Mouse (Mus musculus) sigmoid colon, adult 10 weeks (tissue): ENCODE results near the gene Zfp992. TPM values are rescaled to one million over a fixed set of nuclear protein-coding genes. Genes with fewer than 3 reads are reported as not detected.

ENCODE experiments used
- polyA plus RNA-seq: library from polyadenylated mRNA; stranded (reverse); fragments of 350-450 nt; fragmentation: Illumina TruSeq; extraction: RNeasy Lipid Tissue Mini Kit (QIAGEN cat#74804); gene quantifications from one replicate; pipeline ENCODE4 v1.2.3, GENCODE M21; 2014; ENCODE audit warnings: low read depth, low replicate concordance

Gene Zfp992
- 10.0 TPM for polyA plus RNA-seq

DNA sequence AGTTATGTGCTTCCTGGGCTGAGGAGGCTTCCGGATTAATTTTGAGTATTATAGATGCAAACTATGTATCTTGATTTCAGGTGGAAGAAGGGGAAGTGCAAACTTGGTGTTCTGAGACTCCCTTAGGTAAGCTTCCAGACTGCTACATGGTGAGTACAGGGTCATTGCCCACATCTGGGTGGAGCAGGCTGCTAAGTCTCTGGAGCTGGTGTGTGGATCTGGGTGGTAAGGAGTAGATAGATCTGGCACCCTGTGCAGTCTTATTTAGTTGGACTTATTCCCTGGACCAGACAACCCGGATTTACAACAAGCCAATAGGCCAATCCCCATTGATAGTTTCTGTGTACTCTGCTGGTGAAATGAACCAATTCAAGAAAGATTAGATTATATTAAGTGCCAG is at the start of gene Zfp992:
TSS of gene Zfp992 (plus strand) at position 74 of the 400 bp plus-strand sequence.

DNA sequence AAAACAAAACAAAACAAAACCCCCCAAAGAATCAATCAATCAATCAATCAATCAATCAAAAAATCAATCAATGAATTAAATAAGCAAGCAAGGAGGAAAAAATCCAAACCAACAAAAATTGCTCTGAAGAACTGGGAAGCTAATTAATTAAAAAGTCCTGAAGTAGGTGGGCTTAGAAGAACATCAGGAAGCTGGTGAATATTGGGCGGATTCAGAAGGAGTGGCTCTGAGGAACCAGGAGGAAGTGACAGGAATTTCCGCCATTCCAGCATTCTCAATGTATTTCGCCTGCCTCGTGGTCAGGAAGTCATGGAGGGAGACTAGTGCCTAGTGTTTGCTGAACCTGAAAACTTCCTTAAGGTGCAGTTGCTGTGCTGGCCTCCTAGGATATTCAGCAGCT is 52.9 kb downstream of the Zfp992 start, which contains the start of gene Zfp981:
TSS of gene Zfp981 (plus strand) at position 301 of the 400 bp plus-strand sequence.

Other genes starting within 250 kb of the Zfp992 start
- gene Zfp981, start 53.0 kb downstream of the Zfp992 start, polyA plus RNA-seq, result 0.28 TPM
- 15.8 TPM for gene Zfp993, start 161.9 kb downstream of the Zfp992 start, polyA plus RNA-seq